Mouse (Mus musculus) MEL (cell line): Measurements from ENCODE around the gene Ext2. TPM values are rescaled to one million over a fixed set of nuclear protein-coding genes. Genes with fewer than 3 reads are reported as not detected.

Experiments used
- DNase-seq: peaks from one replicate; pipeline ENCODE4 v3.0.0; 2011; ENCODE audit warnings: low read depth, low spot score
- H3K27ac ChIP-seq: 2 replicates; pipeline ENCODE4 v1.5.1; 2012; ENCODE audit warnings: low read depth, mild to moderate bottlenecking, control low read depth, low read length, moderate library complexity; ENCODE audit not compliant: control insufficient read depth
- H3K27me3 ChIP-seq, 2 experiments: fragments of 150-350 bp in 1 of 2; sonication (generic) in 1 of 2; 2 replicates each; pipeline ENCODE4 v1.6.1; 2012; ENCODE audit warnings: low read length in 2 of 2, mild to moderate bottlenecking in 2 of 2, improper control_type of control experiment in 1 of 2, moderate library complexity in 1 of 2; ENCODE audit not compliant: insufficient read depth in 2 of 2, control insufficient read depth in 1 of 2
- H3K36me3 ChIP-seq, 2 experiments: 2 replicates each; pipeline ENCODE4 v1.6.1; 2012 to 2014; ENCODE audit warnings: low read length in 2 of 2, improper control_type of control experiment in 1 of 2, inconsistent platforms in 1 of 2, mild to moderate bottlenecking in 1 of 2; ENCODE audit not compliant: insufficient read depth in 2 of 2, control insufficient read depth in 1 of 2
- H3K4me1 ChIP-seq, 2 experiments: fragments of 150-350 bp in 1 of 2; sonication (generic) in 1 of 2; 2 replicates each; pipeline ENCODE4 v1.6.1; 2012; ENCODE audit warnings: low read length in 2 of 2, improper control_type of control experiment in 1 of 2, mild to moderate bottlenecking in 1 of 2; ENCODE audit not compliant: insufficient read depth in 2 of 2, control insufficient read depth in 1 of 2
- H3K4me3 ChIP-seq, 2 experiments: fragments of 150-350 bp in 1 of 2; sonication (generic) in 1 of 2; 2 replicates each; pipeline ENCODE4 v1.5.1; 2012; ENCODE audit warnings: low read depth in 2 of 2, low read length in 2 of 2, mild to moderate bottlenecking in 2 of 2, moderate library complexity in 2 of 2, control low read depth in 1 of 2, improper control_type of control experiment in 1 of 2; ENCODE audit not compliant: control insufficient read depth in 1 of 2, insufficient read depth in 1 of 2
- H3K79me2 ChIP-seq: 2 replicates; pipeline ENCODE4 v1.6.1; 2012; ENCODE audit warnings: mild to moderate bottlenecking, low read length, moderate library complexity; ENCODE audit not compliant: control insufficient read depth, poor library complexity, insufficient read depth
- H3K9ac ChIP-seq: 2 replicates; pipeline ENCODE4 v1.6.1; 2012; ENCODE audit warnings: low read depth, mild to moderate bottlenecking, control low read depth, low read length, moderate library complexity; ENCODE audit not compliant: control insufficient read depth, poor library complexity, severe bottlenecking
- H3K9me3 ChIP-seq: fragments of 150-350 bp; sonication (generic); replicated peaks from 2 replicates; pipeline ENCODE4 v1.6.1; 2012; ENCODE audit warnings: mild to moderate bottlenecking, low read length, improper control_type of control experiment, moderate library complexity; ENCODE audit not compliant: insufficient read depth
- CHD2 ChIP-seq: IDR thresholded peaks from 2 replicates; pipeline ENCODE4 v1.6.1; 2011; ENCODE audit warnings: low read length, improper control_type of control experiment
- EP300 ChIP-seq, 2 experiments: IDR thresholded peaks; 2 replicates each; pipeline ENCODE4 v1.6.1; 2011; ENCODE audit warnings: improper control_type of control experiment in 2 of 2, low read length in 2 of 2, low read depth in 1 of 2, mild to moderate bottlenecking in 1 of 2
- ETS1 ChIP-seq: IDR thresholded peaks from 2 replicates; pipeline ENCODE4 v1.6.1; 2012; ENCODE audit warnings: low read depth, mild to moderate bottlenecking, inconsistent platforms, low read length, improper control_type of control experiment, moderate library complexity
- GABPA ChIP-seq: IDR thresholded peaks from 2 replicates; pipeline ENCODE4 v1.6.1; 2012; ENCODE audit warnings: low read depth, mild to moderate bottlenecking, inconsistent platforms, low read length, improper control_type of control experiment, moderate library complexity
- GATA1 ChIP-seq: IDR thresholded peaks from 2 replicates; pipeline ENCODE4 v1.6.1; 2011; ENCODE audit warnings: low read depth, low read length, improper control_type of control experiment
- JUND ChIP-seq: IDR thresholded peaks from 2 replicates; pipeline ENCODE4 v1.6.1; 2011; ENCODE audit warnings: low read depth, mild to moderate bottlenecking, improper control_type of control experiment, low read length
- MAX ChIP-seq: IDR thresholded peaks from 2 replicates; pipeline ENCODE4 v1.6.1; 2011; ENCODE audit warnings: low read length, improper control_type of control experiment
- MEF2A ChIP-seq: IDR thresholded peaks from 2 replicates; pipeline ENCODE4 v1.6.1; 2014; ENCODE audit warnings: low read depth, mild to moderate bottlenecking, inconsistent platforms, low read length, improper control_type of control experiment; ENCODE audit not compliant: poor library complexity, insufficient replicate concordance, severe bottlenecking; ENCODE audit errors: extremely low read depth
- MXI1 ChIP-seq: IDR thresholded peaks from 2 replicates; pipeline ENCODE4 v1.6.1; 2011; ENCODE audit warnings: mild to moderate bottlenecking, low read depth, low read length, improper control_type of control experiment
- MYB ChIP-seq: IDR thresholded peaks from 2 replicates; pipeline ENCODE4 v1.6.1; 2011; ENCODE audit warnings: mild to moderate bottlenecking, low read depth, low read length, improper control_type of control experiment
- NRF1 ChIP-seq: IDR thresholded peaks from 2 replicates; pipeline ENCODE4 v1.6.1; 2014; ENCODE audit warnings: low read depth, mild to moderate bottlenecking, inconsistent platforms, low read length, improper control_type of control experiment, moderate library complexity; ENCODE audit not compliant: poor library complexity, insufficient read depth, severe bottlenecking
- POLR2A ChIP-seq, 2 experiments: IDR thresholded peaks; 2 replicates each; pipeline ENCODE4 v1.6.1; 2011 to 2012; ENCODE audit warnings: low read length in 2 of 2, mild to moderate bottlenecking in 2 of 2, control low read depth in 1 of 2, improper control_type of control experiment in 1 of 2, low read depth in 1 of 2, moderate library complexity in 1 of 2; ENCODE audit not compliant: control insufficient read depth in 1 of 2, insufficient read depth in 1 of 2, poor library complexity in 1 of 2
- POLR2AphosphoS2 ChIP-seq: IDR thresholded peaks from 2 replicates; pipeline ENCODE4 v1.6.1; 2011; ENCODE audit warnings: low read length, improper control_type of control experiment
- POLR2AphosphoS5 ChIP-seq: IDR thresholded peaks from 2 replicates; pipeline ENCODE4 v1.6.1; 2012; ENCODE audit warnings: low read depth, borderline replicate concordance, mild to moderate bottlenecking, inconsistent platforms, low read length, moderate library complexity, mixed read lengths
- RAD21 ChIP-seq: IDR thresholded peaks from 2 replicates; pipeline ENCODE4 v1.6.1; 2011; ENCODE audit warnings: mild to moderate bottlenecking, low read depth, low read length, improper control_type of control experiment
- SMC3 ChIP-seq: IDR thresholded peaks from 2 replicates; pipeline ENCODE4 v1.6.1; 2011; ENCODE audit warnings: low read depth, low read length, improper control_type of control experiment
- TCF12 ChIP-seq: IDR thresholded peaks from 2 replicates; pipeline ENCODE4 v1.6.1; 2014; ENCODE audit warnings: low read depth, mild to moderate bottlenecking, inconsistent platforms, low read length, improper control_type of control experiment, moderate library complexity
- USF1 ChIP-seq: IDR thresholded peaks from 2 replicates; pipeline ENCODE4 v1.6.1; 2014; ENCODE audit warnings: low read depth, mild to moderate bottlenecking, inconsistent platforms, low read length, improper control_type of control experiment, moderate library complexity
- ZC3H11A ChIP-seq: IDR thresholded peaks from 2 replicates; pipeline ENCODE4 v1.6.1; 2012; ENCODE audit warnings: low read depth, mild to moderate bottlenecking, inconsistent platforms, low read length, improper control_type of control experiment
- polyA plus RNA-seq, 2 experiments: library from polyadenylated mRNA; stranded (reverse) in 1 of 2; unstranded in 1 of 2; fragments of >175 nt in 1 of 2; fragments of >200 nt in 1 of 2; gene quantifications; 2 replicates each; pipeline versions ENCODE4 v1.2.1 to v1.2.4; 2012; ENCODE audit warnings: low replicate concordance in 2 of 2, low read depth in 1 of 2; ENCODE audit not compliant: insufficient read length in 2 of 2, insufficient read depth in 1 of 2, missing spikeins in 1 of 2
- total RNA-seq: library from RNA; depleted of rRNA; stranded (reverse); fragments of 300-350 nt; gene quantifications from 2 replicates; pipeline ENCODE4 v1.2.3, GENCODE M21; 2012

Ext2 gene
- total and polyA plus RNA-seq, 3 experiments = 33.7 to 66.8 TPM; not detected in 1

- H3K9ac ChIP-seq = no peak overlapping the region
- TF ChIP-seq NRF1 (no peak), TCF12 (no peak), MEF2A (no peak), GATA1 (no peak), GABPA (no peak), JUND (no peak), MYB (no peak), SMC3 (no peak), POLR2AphosphoS2 (no peak), USF1 (no peak), CHD2 (no peak), EP300 (IDR thresholded peaks at IDR 0.05; ENCODE audit: low read depth in 1 of 2, low read length in 2 of 2) (no peak), RAD21 (no peak), POLR2A (IDR thresholded peaks at IDR 0.05; ENCODE audit: control insufficient read depth in 1 of 2, insufficient read depth in 1 of 2, low read depth in 1 of 2, low read length in 2 of 2, poor library complexity in 1 of 2) (no peak), ZC3H11A (no peak), MXI1 (no peak), MAX (no peak), ETS1 (no peak), POLR2AphosphoS5 (no peak)
- H3K4me1 ChIP-seq = no peaks in the 10 kb centered on the region
- no peaks in the 10 kb centered on the region for H3K9me3 ChIP-seq
- H3K79me2 ChIP-seq = no peaks in the 10 kb centered on the region
- no peak overlapping the region for H3K4me3 ChIP-seq
- H3K27ac ChIP-seq = no peak overlapping the region
- no peaks in the 10 kb centered on the region for H3K36me3 ChIP-seq
- H3K27me3 ChIP-seq = peaks cover 4 to 13% of the 10 kb centered on the region in 2 experiments
- DNase-seq = no peak
These were observed 167.9 kb downstream of the Ext2 start for GRCm38 (mm10) chr2:93654336-93655055.

GRCm38 (mm10) chr2:93649243-93649870 is 173.0 kb downstream of the Ext2 start:
- Histone ChIP-seq H3K9me3 (no peaks in the 10 kb centered on the region), H3K4me3 (no peak overlapping the region), H3K36me3 (no peaks in the 10 kb centered on the region), H3K27ac (no peak overlapping the region), H3K79me2 (no peaks in the 10 kb centered on the region), H3K27me3 (peaks cover 4 to 11% of the 10 kb centered on the region in 2 experiments), H3K9ac (no peak overlapping the region)
- DNase-seq = no peak
- TF ChIP-seq RAD21 (no peak), POLR2AphosphoS5 (no peak), MXI1 (no peak), ETS1 (no peak), POLR2AphosphoS2 (no peak)
- TF ChIP-seq, all 39 proteins: peak for 0
- H3K4me1 ChIP-seq = no peaks in the 10 kb centered on the region
